14 mouse cellular contexts compared by ENCODE assay signal in genomic region chr2:3659300-3659910, GRCm38 (mm10).
DNase-seq lines count a peak whose midpoint lies in the region; ATAC-seq and TF ChIP-seq lines count a peak whose summit lies in the region.
"Had no signal": no experiment of that assay in that cellular context is flagged by ENCODE, and none has a peak within 500 bp of the region (broad histone marks: within the 10 kb centered on the region; RNA-seq: fewer than 3 reads in every experiment).

No protein-coding gene starts in this region.

- no peak for ATAC-seq in liver, embryonic 15.5 days (ENCODE audit: insufficient read depth)
- no peak for ATAC-seq in liver, embryonic 12.5 days
- no peak for ATAC-seq in monocyte, adult 5-6 weeks (replicated peaks; ENCODE audit: insufficient number of reproducible peaks, low FRiP score, low TSS enrichment, poor library complexity, severe bottlenecking)

- no peaks in the 10 kb centered on the region for H3K27me3 ChIP-seq in liver, embryonic 15.5 days
- H3K27me3 ChIP-seq in liver, embryonic 12.5 days (replicated peaks), result no peaks in the 10 kb centered on the region
- H3K27me3 ChIP-seq: heart, embryonic 15.5 days had no signal

- no peaks in the 10 kb centered on the region for H3K9me3 ChIP-seq in liver, embryonic 15.5 days (replicated peaks)
- no peaks in the 10 kb centered on the region for H3K9me3 ChIP-seq in liver, embryonic 12.5 days (replicated peaks)
- H3K9me3 ChIP-seq: forebrain, embryonic 10.5 days; heart, embryonic 15.5 days had no signal

- H3K4me3 ChIP-seq in liver, embryonic 15.5 days (replicated peaks), result no peak overlapping the region
- H3K4me3 ChIP-seq in liver, embryonic 12.5 days, result no peak overlapping the region
- H3K4me3 ChIP-seq in bone marrow macrophage, adult 2 months (ENCODE audit: insufficient read depth, low read length), result no peak overlapping the region
- H3K4me3 ChIP-seq: forebrain, embryonic 10.5 days; heart, embryonic 15.5 days had no signal

- no peak for TF ChIP-seq CTCF in bone marrow macrophage, adult 2 months (IDR thresholded peaks at IDR 0.05; ENCODE audit: low read depth, low read length)

- H3K27ac ChIP-seq in liver, embryonic 15.5 days (replicated peaks), result peak overlapping the region; percentile 35; the same call in 1 of the 2 replicates
- H3K27ac ChIP-seq in liver, embryonic 12.5 days, result no peak overlapping the region
- peak overlapping the region; percentile 65 for H3K27ac ChIP-seq in bone marrow macrophage, adult 2 months (ENCODE audit: insufficient read depth, low read depth, low read length)
- H3K27ac ChIP-seq: forebrain, embryonic 10.5 days had no signal

- H3K9ac ChIP-seq in liver, embryonic 15.5 days, result no peak overlapping the region
- no peak overlapping the region for H3K9ac ChIP-seq in liver, embryonic 12.5 days
- H3K9ac ChIP-seq: heart, embryonic 15.5 days had no signal

- peak; percentile 25 for DNase-seq in thymus, postnatal 14 days
- no peak for DNase-seq in thymus, adult 18-20 months
- DNase-seq in thymus, postnatal 4 days, result peak; percentile 29
- no peak for DNase-seq in layer of hippocampus, adult 9-11 months
- DNase-seq: adrenal gland, postnatal 10 days; cerebellum, adult 11-12 months; embryo, embryonic 11 days; kidney, adult 11 months had no signal

- H3K36me3 ChIP-seq in liver, embryonic 15.5 days (replicated peaks), result no peaks in the 10 kb centered on the region
- H3K36me3 ChIP-seq in liver, embryonic 12.5 days, result no peaks in the 10 kb centered on the region
- H3K36me3 ChIP-seq: forebrain, embryonic 10.5 days; heart, embryonic 15.5 days had no signal

- WGBS in liver, embryonic 15.5 days (ENCODE audit: insufficient replicate concordance), result 33% methylated on average over 5 of the region's 5 CpGs
- WGBS in liver, embryonic 12.5 days (ENCODE audit: insufficient replicate concordance), result 35% methylated on average over 5 of the region's 5 CpGs

- TF ChIP-seq POLR2A in bone marrow macrophage, adult 2 months (IDR thresholded peaks at IDR 0.05; ENCODE audit: borderline replicate concordance, low read depth, low read length), result no peak

- peaks cover 35% of the 10 kb centered on the region for H3K4me1 ChIP-seq in liver, embryonic 15.5 days (replicated peaks)
- H3K4me1 ChIP-seq in liver, embryonic 12.5 days, result peaks cover 37% of the 10 kb centered on the region
- H3K4me1 ChIP-seq in bone marrow macrophage, adult 2 months (ENCODE audit: control insufficient read depth, insufficient read depth, low read length), result peaks cover 51% of the 10 kb centered on the region

- no peak overlapping the region for H3K4me2 ChIP-seq in liver, embryonic 15.5 days
- H3K4me2 ChIP-seq in liver, embryonic 12.5 days, result no peak overlapping the region
- H3K4me2 ChIP-seq: heart, embryonic 15.5 days had no signal

Comparison
In these comparisons a context has a peak if more than half of its experiments do, and no peak if none do; other contexts are left out.
1. DNase-seq: peak in thymus, postnatal 14 days (single experiment) and thymus, postnatal 4 days (single experiment); none in thymus, adult 18-20 months (0 of 2) and layer of hippocampus, adult 9-11 months (single experiment).